Mouse (Mus musculus): ENCODE results near the gene Mtus2.

- TF ChIP-seq CTCF (IDR thresholded peaks at IDR 0.05; ENCODE audit: extremely low read depth, insufficient read depth, insufficient read length, insufficient replicate concordance) (no peak), POLR2A (IDR thresholded peaks at IDR 0.05; ENCODE audit: low read depth, low read length) (no peak)
These were observed 130.7 kb downstream of the Mtus2 start for GRCm38 (mm10) chr5:148087796-148088195.
